Mouse (Mus musculus): ENCODE measurements around the gene Slc12a1. TPM values are rescaled to one million over a fixed set of nuclear protein-coding genes. Genes with fewer than 3 reads are reported as not detected.

The Slc12a1 gene
- polyA plus RNA-seq, 1 experiment: 0.14 TPM

DNA sequence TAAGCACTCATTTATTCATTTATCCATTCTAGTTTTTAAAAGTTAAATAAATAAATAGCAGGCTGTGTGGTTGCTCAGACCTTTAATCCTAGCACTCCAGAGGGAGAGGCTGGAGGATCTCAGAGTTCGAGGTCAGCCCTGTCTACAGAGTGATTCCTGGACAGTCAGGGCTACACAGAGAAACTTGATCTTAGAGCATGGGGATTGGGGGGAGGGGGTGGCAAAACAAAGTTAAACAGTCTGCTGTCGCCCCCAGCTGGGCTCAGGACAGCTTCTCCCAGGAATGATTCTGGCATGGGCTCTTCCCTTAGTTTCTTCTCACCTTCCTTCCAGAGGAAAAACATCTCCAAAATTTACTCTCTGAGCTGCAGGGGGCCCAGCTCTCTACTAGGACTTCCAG, 3.2 kb downstream of the Slc12a1 start:
- Histone ChIP-seq H3K27ac (ENCODE audit: control insufficient read depth, insufficient read depth, low read depth, low read length) (no peak overlapping the region), H3K27me3 (ENCODE audit: control insufficient read depth, insufficient read depth, low read length) (no peaks in the 10 kb centered on the region), H3K4me3 (ENCODE audit: control insufficient read depth, low read depth, low read length) (no peak overlapping the region), H3K36me3 (ENCODE audit: control insufficient read depth, insufficient read depth, low read length) (no peaks in the 10 kb centered on the region), H3K4me1 (ENCODE audit: control insufficient read depth, insufficient read depth, low read length) (no peaks in the 10 kb centered on the region)
- TF ChIP-seq CTCF (IDR thresholded peaks at IDR 0.05; ENCODE audit: control insufficient read depth, insufficient read depth, insufficient replicate concordance, low read depth, low read length) (no peak), POLR2A (IDR thresholded peaks at IDR 0.05; ENCODE audit: control insufficient read depth, low read depth, low read length) (no peak)

DNA sequence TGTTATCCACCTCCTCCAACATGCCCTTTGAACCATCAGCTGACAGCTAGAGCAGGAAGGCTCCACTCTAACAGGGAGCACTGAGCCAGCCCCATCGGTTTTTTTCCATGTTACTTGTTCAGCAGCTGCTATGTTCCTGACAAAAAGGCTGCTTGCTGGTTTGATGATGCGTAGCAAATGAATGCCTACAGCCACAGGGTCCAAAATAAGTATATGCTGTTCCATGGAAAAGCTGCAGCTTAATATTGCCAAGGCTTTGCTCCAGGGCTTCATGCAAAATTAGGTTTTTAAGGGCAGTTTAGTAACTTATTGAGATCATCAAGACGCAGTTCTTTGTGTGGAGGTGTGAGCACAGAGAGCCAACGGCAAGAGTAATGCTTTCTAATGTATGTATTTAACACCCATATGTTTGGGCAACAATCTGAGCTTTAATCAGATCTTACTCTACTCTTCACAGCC, 9.7 kb downstream of the Slc12a1 start:
- no peaks in the 10 kb centered on the region for H3K4me1 ChIP-seq (ENCODE audit: control insufficient read depth, insufficient read depth, low read length)
- no peaks in the 10 kb centered on the region for H3K27me3 ChIP-seq (ENCODE audit: control insufficient read depth, insufficient read depth, low read length)
- no peak overlapping the region for H3K27ac ChIP-seq (ENCODE audit: control insufficient read depth, insufficient read depth, low read depth, low read length)
- TF ChIP-seq CTCF (IDR thresholded peaks at IDR 0.05; ENCODE audit: control insufficient read depth, insufficient read depth, insufficient replicate concordance, low read depth, low read length): no peak
- no peak for TF ChIP-seq POLR2A (IDR thresholded peaks at IDR 0.05; ENCODE audit: control insufficient read depth, low read depth, low read length)
- no peak overlapping the region for H3K4me3 ChIP-seq (ENCODE audit: control insufficient read depth, low read depth, low read length)
- H3K36me3 ChIP-seq (ENCODE audit: control insufficient read depth, insufficient read depth, low read length): no peaks in the 10 kb centered on the region

DNA sequence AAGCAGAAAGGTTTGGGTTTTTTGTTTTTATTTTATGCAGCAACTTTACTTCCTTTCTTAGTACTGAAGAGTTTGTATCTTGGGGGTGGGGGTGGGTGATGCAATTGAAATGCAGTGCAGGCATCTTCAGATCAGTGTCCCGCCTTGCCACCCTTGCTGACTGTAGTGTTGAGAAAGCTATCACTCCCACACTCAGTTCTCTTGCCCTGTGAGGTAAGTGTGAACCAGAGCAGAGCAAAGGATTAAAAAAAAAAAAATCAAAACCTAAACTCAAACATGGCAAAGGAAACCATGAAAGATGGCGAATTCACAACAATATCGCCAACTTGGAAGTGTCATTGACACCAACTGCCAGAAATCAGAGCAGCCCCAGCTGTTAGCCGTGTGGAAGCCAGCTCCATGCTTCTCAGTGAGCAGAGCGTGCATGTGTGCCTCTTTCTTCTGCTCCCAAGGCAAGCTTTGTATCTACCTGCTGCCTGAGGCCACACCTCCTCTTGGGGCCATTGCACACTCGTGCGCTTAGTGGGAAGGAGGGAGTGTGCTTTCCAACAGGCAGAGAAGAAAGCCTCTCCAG, 26.0 kb downstream of the Slc12a1 start:
- Histone ChIP-seq H3K27ac (ENCODE audit: control insufficient read depth, insufficient read depth, low read depth, low read length) (no peak overlapping the region), H3K36me3 (ENCODE audit: control insufficient read depth, insufficient read depth, low read length) (no peaks in the 10 kb centered on the region), H3K27me3 (ENCODE audit: control insufficient read depth, insufficient read depth, low read length) (no peaks in the 10 kb centered on the region), H3K4me3 (ENCODE audit: control insufficient read depth, low read depth, low read length) (no peak overlapping the region), H3K4me1 (ENCODE audit: control insufficient read depth, insufficient read depth, low read length) (no peaks in the 10 kb centered on the region)
- no peak for TF ChIP-seq POLR2A (IDR thresholded peaks at IDR 0.05; ENCODE audit: control insufficient read depth, low read depth, low read length)
- TF ChIP-seq CTCF (IDR thresholded peaks at IDR 0.05; ENCODE audit: control insufficient read depth, insufficient read depth, insufficient replicate concordance, low read depth, low read length): no peak

DNA sequence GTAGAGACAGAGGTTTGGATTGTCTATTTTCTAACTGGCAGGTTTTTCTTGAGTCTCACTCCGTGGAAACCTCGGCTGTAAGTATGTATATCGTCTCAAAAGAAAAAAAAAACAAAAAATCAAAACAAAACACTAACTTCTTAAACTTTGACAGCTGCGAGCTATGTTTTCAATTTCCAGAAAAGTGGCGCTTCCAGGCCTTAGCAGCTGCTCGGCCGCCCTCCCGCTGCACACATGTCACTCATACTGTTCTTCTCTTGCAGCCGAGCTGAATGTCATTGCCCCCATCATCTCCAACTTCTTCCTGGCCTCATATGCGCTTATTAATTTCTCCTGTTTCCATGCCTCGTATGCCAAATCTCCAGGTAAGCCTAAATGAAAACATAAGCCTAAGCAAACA, 35.6 kb downstream of the Slc12a1 start:
- Histone ChIP-seq H3K27ac (ENCODE audit: control insufficient read depth, insufficient read depth, low read depth, low read length) (no peak overlapping the region), H3K36me3 (ENCODE audit: control insufficient read depth, insufficient read depth, low read length) (no peaks in the 10 kb centered on the region), H3K4me1 (ENCODE audit: control insufficient read depth, insufficient read depth, low read length) (no peaks in the 10 kb centered on the region), H3K4me3 (ENCODE audit: control insufficient read depth, low read depth, low read length) (no peak overlapping the region), H3K27me3 (ENCODE audit: control insufficient read depth, insufficient read depth, low read length) (no peaks in the 10 kb centered on the region)
- TF ChIP-seq POLR2A (IDR thresholded peaks at IDR 0.05; ENCODE audit: control insufficient read depth, low read depth, low read length): no peak
- no peak for TF ChIP-seq CTCF (IDR thresholded peaks at IDR 0.05; ENCODE audit: control insufficient read depth, insufficient read depth, insufficient replicate concordance, low read depth, low read length)

DNA sequence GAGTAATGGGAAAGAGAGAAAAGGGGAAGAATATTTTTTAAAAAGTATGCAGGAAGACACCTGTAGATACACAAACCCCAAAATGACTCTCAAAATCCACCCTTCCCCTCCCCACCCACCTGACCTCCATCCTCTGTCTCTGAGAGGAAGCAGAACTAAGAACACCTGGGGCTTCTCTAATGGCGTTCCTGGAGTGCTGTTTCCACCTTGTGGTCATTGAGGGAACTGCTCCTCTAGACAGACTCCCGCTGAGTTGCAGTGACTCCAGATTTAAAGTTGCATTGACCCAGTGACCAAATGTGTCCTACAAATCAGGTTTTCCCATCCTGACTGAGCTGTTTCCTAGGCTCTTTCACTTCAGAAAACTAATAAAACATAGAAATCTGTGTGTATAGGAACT, 36.9 kb downstream of the Slc12a1 start:
- no peak overlapping the region for H3K27ac ChIP-seq (ENCODE audit: control insufficient read depth, insufficient read depth, low read depth, low read length)
- no peaks in the 10 kb centered on the region for H3K36me3 ChIP-seq (ENCODE audit: control insufficient read depth, insufficient read depth, low read length)
- no peaks in the 10 kb centered on the region for H3K4me1 ChIP-seq (ENCODE audit: control insufficient read depth, insufficient read depth, low read length)
- H3K4me3 ChIP-seq (ENCODE audit: control insufficient read depth, low read depth, low read length): no peak overlapping the region
- H3K27me3 ChIP-seq (ENCODE audit: control insufficient read depth, insufficient read depth, low read length): no peaks in the 10 kb centered on the region
- TF ChIP-seq CTCF (IDR thresholded peaks at IDR 0.05; ENCODE audit: control insufficient read depth, insufficient read depth, insufficient replicate concordance, low read depth, low read length): peak; percentile 75; the same call in 1 of the 2 replicates
- TF ChIP-seq POLR2A (IDR thresholded peaks at IDR 0.05; ENCODE audit: control insufficient read depth, low read depth, low read length): no peak

DNA sequence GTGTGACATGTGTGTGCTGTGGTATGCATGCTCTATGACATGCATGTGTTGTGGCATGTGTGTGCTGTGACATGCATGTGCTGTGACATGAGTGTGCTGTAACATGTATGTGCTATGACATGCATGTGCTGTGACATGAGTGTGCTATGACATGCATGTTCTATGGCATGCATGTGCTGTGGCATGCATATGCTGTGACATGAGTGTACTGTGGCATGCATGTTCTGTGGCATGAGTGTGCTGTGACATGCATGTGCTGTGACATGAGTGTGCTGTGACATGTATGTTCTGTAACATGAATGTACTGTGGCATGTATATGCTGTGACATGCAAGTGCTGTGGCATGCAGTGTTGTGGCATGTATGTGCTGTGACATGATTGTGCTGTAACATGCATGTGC, 40.6 kb downstream of the Slc12a1 start:
- Histone ChIP-seq H3K4me3 (ENCODE audit: control insufficient read depth, low read depth, low read length) (no peak overlapping the region), H3K4me1 (ENCODE audit: control insufficient read depth, insufficient read depth, low read length) (no peaks in the 10 kb centered on the region), H3K27me3 (ENCODE audit: control insufficient read depth, insufficient read depth, low read length) (no peaks in the 10 kb centered on the region), H3K27ac (ENCODE audit: control insufficient read depth, insufficient read depth, low read depth, low read length) (no peak overlapping the region), H3K36me3 (ENCODE audit: control insufficient read depth, insufficient read depth, low read length) (no peaks in the 10 kb centered on the region)
- TF ChIP-seq CTCF (IDR thresholded peaks at IDR 0.05; ENCODE audit: control insufficient read depth, insufficient read depth, insufficient replicate concordance, low read depth, low read length): no peak
- no peak for TF ChIP-seq POLR2A (IDR thresholded peaks at IDR 0.05; ENCODE audit: control insufficient read depth, low read depth, low read length)

DNA sequence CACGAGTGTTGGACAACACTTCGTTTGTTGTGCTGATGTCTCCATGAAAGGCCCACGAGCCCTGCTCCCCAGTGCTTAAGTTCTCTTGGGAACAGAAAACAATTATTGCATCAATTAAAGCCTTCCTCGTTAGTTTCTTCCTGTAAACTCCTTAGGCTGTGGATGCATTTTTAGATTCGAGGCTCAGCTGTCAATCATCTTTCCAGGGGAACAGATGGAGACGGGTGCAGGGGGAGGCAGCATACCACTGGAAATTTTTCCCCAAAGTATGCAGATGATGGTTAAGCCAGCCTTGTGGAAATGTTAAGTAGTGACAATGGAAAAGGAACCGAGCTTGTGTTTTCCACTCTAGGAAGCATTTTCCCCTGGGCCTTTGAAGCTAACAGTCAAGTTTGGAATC, 44.5 kb downstream of the Slc12a1 start:
- no peak overlapping the region for H3K4me3 ChIP-seq (ENCODE audit: control insufficient read depth, low read depth, low read length)
- TF ChIP-seq CTCF (IDR thresholded peaks at IDR 0.05; ENCODE audit: control insufficient read depth, insufficient read depth, insufficient replicate concordance, low read depth, low read length): no peak
- no peak for TF ChIP-seq POLR2A (IDR thresholded peaks at IDR 0.05; ENCODE audit: control insufficient read depth, low read depth, low read length)
- H3K27me3 ChIP-seq (ENCODE audit: control insufficient read depth, insufficient read depth, low read length): no peaks in the 10 kb centered on the region
- H3K36me3 ChIP-seq (ENCODE audit: control insufficient read depth, insufficient read depth, low read length): no peaks in the 10 kb centered on the region
- no peak overlapping the region for H3K27ac ChIP-seq (ENCODE audit: control insufficient read depth, insufficient read depth, low read depth, low read length)
- H3K4me1 ChIP-seq (ENCODE audit: control insufficient read depth, insufficient read depth, low read length): no peaks in the 10 kb centered on the region

Measured in testis, adult 2 months (tissue).